Mouse (Mus musculus) heart, adult 2 months (tissue): ENCODE data around the gene Olfr525.

ENCODE experiments used
- CTCF ChIP-seq: fragments of 200-600 bp; IDR thresholded peaks from 2 replicates; pipeline ENCODE4 v1.8.1; 2022; ENCODE audit warnings: antibody characterized with exemption, mild to moderate bottlenecking, moderate library complexity
- POLR2A ChIP-seq: fragments of 200-500 bp; IDR thresholded peaks from 2 replicates; pipeline ENCODE4 v1.6.1; 2011; ENCODE audit warnings: mild to moderate bottlenecking, low read depth, low read length, control low read depth; ENCODE audit not compliant: insufficient read depth

- TF ChIP-seq POLR2A (no peak), CTCF (no peak)
Measured at GRCm38 (mm10) chr7:140376231-140376630, 55.6 kb downstream of the Olfr525 start, which contains the start of gene Olfr530.
